ENCODE assay signal across 9 mouse cellular contexts in the genomic region with DNA sequence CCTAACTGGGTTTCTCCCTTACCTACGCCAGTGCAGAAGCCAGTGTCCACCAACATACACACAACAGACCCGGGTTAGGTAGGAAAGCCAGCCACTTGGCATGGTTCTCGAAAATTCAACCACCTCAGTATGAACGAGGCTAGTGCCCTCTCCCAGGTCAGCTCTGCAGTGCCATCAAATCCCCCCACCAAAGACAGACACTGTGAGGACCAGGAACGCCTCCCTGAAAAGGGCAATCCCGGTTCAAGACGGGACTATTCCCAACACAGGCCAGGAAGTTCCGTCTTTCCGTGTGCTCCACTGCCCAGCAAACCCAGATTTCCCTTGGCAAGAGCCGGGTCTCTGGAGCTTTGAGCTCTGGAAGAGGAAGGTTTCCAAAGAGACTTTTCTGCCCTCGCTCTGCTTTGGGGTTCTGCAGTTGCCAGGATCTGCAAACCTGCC. TPM values are rescaled to one million over a fixed set of nuclear protein-coding genes. Genes with fewer than 3 reads are reported as not detected.
DNase-seq lines count a peak whose midpoint lies in the region; ATAC-seq and TF ChIP-seq lines count a peak whose summit lies in the region.
"Had no signal": no experiment of that assay in that cellular context is flagged by ENCODE, and none has a peak within 500 bp of the region (broad histone marks: within the 10 kb centered on the region; RNA-seq: fewer than 3 reads in every experiment).

No protein-coding gene starts in this region.

- H3K27ac ChIP-seq in heart, postnatal 0 days (ENCODE audit: low read depth): peak overlapping the region; percentile 54
- peak overlapping the region; percentile 31; the same call in 1 of the 2 replicates for H3K27ac ChIP-seq in liver, postnatal 0 days (ENCODE audit: low read depth)

- H3K27me3 ChIP-seq in heart, postnatal 0 days (ENCODE audit: control insufficient read depth, insufficient read depth, low read length): no peaks in the 10 kb centered on the region
- H3K27me3 ChIP-seq in liver, postnatal 0 days (ENCODE audit: insufficient read depth, low read length): no peaks in the 10 kb centered on the region

- peak overlapping the region; percentile 65 for H3K9ac ChIP-seq in heart, postnatal 0 days (replicated peaks; ENCODE audit: low read depth, low read length)
- peak overlapping the region; percentile 54 for H3K9ac ChIP-seq in liver, postnatal 0 days (replicated peaks)

- H3K4me1 ChIP-seq in heart, postnatal 0 days (ENCODE audit: control insufficient read depth, insufficient read depth): peaks cover 12% of the 10 kb centered on the region; the same call in 1 of the 2 replicates
- H3K4me1 ChIP-seq in liver, postnatal 0 days (ENCODE audit: insufficient read depth): peaks cover 10% of the 10 kb centered on the region

- H3K9me3 ChIP-seq in heart, postnatal 0 days (replicated peaks; ENCODE audit: control insufficient read depth, low read length): no peaks in the 10 kb centered on the region
- no peaks in the 10 kb centered on the region for H3K9me3 ChIP-seq in liver, postnatal 0 days (ENCODE audit: low read length)

- WGBS in heart, postnatal 0 days: 14% methylated on average over 11 of the region's 11 CpGs
- 11% methylated on average over 11 of the region's 11 CpGs for WGBS in liver, postnatal 0 days (ENCODE audit: insufficient replicate concordance)

- no peak for ATAC-seq in heart, postnatal 0 days (ENCODE audit: insufficient read depth, low read depth)
- ATAC-seq in liver, postnatal 0 days: no peak
- ATAC-seq in inflammation-experienced regulatory T-cells, adult 6 months: no peak
- ATAC-seq in activated CD4-positive, CD25-positive, alpha-beta regulatory T cell, adult 4 months: no peak

- TF ChIP-seq EP300 in heart, postnatal 0 days (IDR thresholded peaks at IDR 0.05; ENCODE audit: low read depth): no peak
- TF ChIP-seq EP300 in liver, postnatal 0 days (IDR thresholded peaks at IDR 0.05; ENCODE audit: low read depth): no peak

- TF ChIP-seq CTCF in heart, postnatal 0 days (IDR thresholded peaks at IDR 0.05; ENCODE audit: low read depth): no peak
- TF ChIP-seq CTCF in liver, postnatal 0 days (IDR thresholded peaks at IDR 0.05; ENCODE audit: low read depth): no peak

- DNase-seq in cerebellum, adult 11-12 months: peak; percentile 50
- DNase-seq in cerebellum, postnatal 4 days (ENCODE audit: low spot score in 2 of 2): no peak
- peak; percentile 23 for DNase-seq in ovary, postnatal 36 days (ENCODE audit: low spot score)
- DNase-seq in ovary, postnatal 14 days (ENCODE audit: low spot score): no peak
- no peak for DNase-seq in heart, postnatal 0 days (ENCODE audit: low spot score)
- DNase-seq in liver, postnatal 0 days: no peak

- H3K4me2 ChIP-seq in heart, postnatal 0 days (ENCODE audit: low read depth, low read length): peak overlapping the region; percentile 89
- H3K4me2 ChIP-seq in liver, postnatal 0 days (ENCODE audit: low read depth, low read length): peak overlapping the region; percentile 77

- H3K4me3 ChIP-seq in heart, postnatal 0 days (ENCODE audit: low read depth, low read length): peak overlapping the region; percentile 56
- H3K4me3 ChIP-seq in liver, postnatal 0 days (ENCODE audit: low read depth, low read length): peak overlapping the region; percentile 51
- H3K4me3 ChIP-seq: myocyte had no signal

- H3K36me3 ChIP-seq in heart, postnatal 0 days (replicated peaks; ENCODE audit: control insufficient read depth, insufficient read depth, low read length): no peaks in the 10 kb centered on the region
- no peaks in the 10 kb centered on the region for H3K36me3 ChIP-seq in liver, postnatal 0 days (replicated peaks; ENCODE audit: insufficient read depth, low read length)

RNA-seq across cellular contexts. Expression of gene Klhl3, which starts 0.8 kb away (rescaled TPM):
- total RNA-seq in heart, postnatal 0 days (2014; rRNA removed; ENCODE audit: low replicate concordance): 5.6 and 6.1 TPM in 2 replicates
- polyA plus RNA-seq in heart, postnatal 0 days (2015; fragmentation: Nextera tagmentation; extraction: Ambion mirVana): 7.4 and 8.3 TPM in 2 replicates
- 2.2 and 2.9 TPM in 2 replicates for polyA plus RNA-seq in liver, postnatal 0 days (2015; fragmentation: Nextera tagmentation; extraction: Ambion mirVana)
- 10 to 100 TPM in 2 of 3 experiments, 1 to 10 TPM in 1; 4.3 to 14.9 (median 14.6) TPM for polyA plus RNA-seq in inflammation-experienced regulatory T-cells, adult 6 months (2017; shearing (Covaris generic))
- 1 to 10 TPM; 7.0 to 9.8 TPM for polyA plus RNA-seq in activated CD4-positive, CD25-positive, alpha-beta regulatory T cell, adult 4 months (2017; shearing (Covaris generic))

RNA-seq across cellular contexts. Expression of gene Hnrnpa0, which starts 15.7 kb away (rescaled TPM):
- total RNA-seq in heart, postnatal 0 days (2014; rRNA removed; ENCODE audit: low replicate concordance): 99.7 and 100.0 TPM in 2 replicates
- 22.6 and 23.2 TPM in 2 replicates for polyA plus RNA-seq in heart, postnatal 0 days (2015; fragmentation: Nextera tagmentation; extraction: Ambion mirVana)
- polyA plus RNA-seq in liver, postnatal 0 days (2015; fragmentation: Nextera tagmentation; extraction: Ambion mirVana): 11.0 and 11.4 TPM in 2 replicates
- 10 to 100 TPM; 20.9 to 25.6 (median 24.0) TPM for polyA plus RNA-seq in inflammation-experienced regulatory T-cells, adult 6 months (2017; shearing (Covaris generic))
- polyA plus RNA-seq in activated CD4-positive, CD25-positive, alpha-beta regulatory T cell, adult 4 months (2017; shearing (Covaris generic)): 10 to 100 TPM; 20.5 to 32.4 TPM

RNA-seq across cellular contexts. Expression of gene Idnk, which starts 44.8 kb away (rescaled TPM):
- total RNA-seq in heart, postnatal 0 days (2014; rRNA removed; ENCODE audit: low replicate concordance): 17.4 and 23.2 TPM in 2 replicates
- polyA plus RNA-seq in heart, postnatal 0 days (2015; fragmentation: Nextera tagmentation; extraction: Ambion mirVana): 33.3 and 36.3 TPM in 2 replicates
- 35.4 and 37.6 TPM in 2 replicates for polyA plus RNA-seq in liver, postnatal 0 days (2015; fragmentation: Nextera tagmentation; extraction: Ambion mirVana)
- 100 to 1,000 TPM; 204 to 343 (median 284) TPM for polyA plus RNA-seq in inflammation-experienced regulatory T-cells, adult 6 months (2017; shearing (Covaris generic))
- 100 to 1,000 TPM; 250 to 265 TPM for polyA plus RNA-seq in activated CD4-positive, CD25-positive, alpha-beta regulatory T cell, adult 4 months (2017; shearing (Covaris generic))

Comparison
In these comparisons a context has a peak if more than half of its experiments do, and no peak if none do; other contexts are left out.
1. DNase-seq: peak in cerebellum, adult 11-12 months (single experiment) and ovary, postnatal 36 days (single experiment); none in cerebellum, postnatal 4 days (0 of 2), ovary, postnatal 14 days (single experiment), heart, postnatal 0 days (single experiment) and liver, postnatal 0 days (single experiment).